In genomic region chr10:80118552-80118951, GRCm38 (mm10) we compare ENCODE assay signal across 8 mouse cellular contexts. TPM values are rescaled to one million over a fixed set of nuclear protein-coding genes. Genes with fewer than 3 reads are reported as not detected.
DNase-seq lines count a peak whose midpoint lies in the region; ATAC-seq lines count a peak whose summit lies in the region.

No protein-coding gene starts in this region.

- DNase-seq in adrenal gland, postnatal 10 days, result peak; percentile 52
- no peak for DNase-seq in adrenal gland, adult (ENCODE audit: inconsistent age in 2 of 2, low spot score in 1 of 2)
- DNase-seq in neural tube, embryonic 11.5 days (ENCODE audit: low spot score), result no peak
- DNase-seq in neural tube, embryonic 10.5 days (ENCODE audit: extremely low spot score, low spot score), result no peak
- DNase-seq in layer of hippocampus, adult 18-20 months (ENCODE audit: low spot score in 2 of 2), result no peak
- no peak for DNase-seq in kidney, postnatal 4 days

- H3K4me2 ChIP-seq in neural tube, embryonic 11.5 days (ENCODE audit: low read depth), result peak overlapping the region; percentile 94
- peak overlapping the region; percentile 96 for H3K4me2 ChIP-seq in limb, embryonic 13.5 days (replicated peaks)
- H3K4me2 ChIP-seq in stomach, embryonic 16.5 days (ENCODE audit: low read depth, low read length), result peak overlapping the region; percentile 95

- 73% methylated on average over 6 of the region's 6 CpGs for WGBS in neural tube, embryonic 11.5 days
- WGBS in limb, embryonic 13.5 days, result 79% methylated on average over 6 of the region's 6 CpGs
- WGBS in stomach, embryonic 16.5 days, result 74% methylated on average over 6 of the region's 6 CpGs

- no peaks in the 10 kb centered on the region for H3K27me3 ChIP-seq in neural tube, embryonic 11.5 days (ENCODE audit: control insufficient read depth, insufficient read depth, low read length)
- no peaks in the 10 kb centered on the region for H3K27me3 ChIP-seq in limb, embryonic 13.5 days
- no peaks in the 10 kb centered on the region for H3K27me3 ChIP-seq in stomach, embryonic 16.5 days (ENCODE audit: control insufficient read depth, insufficient read depth, low read length)

- H3K9me3 ChIP-seq in neural tube, embryonic 11.5 days (ENCODE audit: control insufficient read depth, low read length), result no peaks in the 10 kb centered on the region
- no peaks in the 10 kb centered on the region; the same call in 1 of the 2 replicates for H3K9me3 ChIP-seq in limb, embryonic 13.5 days
- H3K9me3 ChIP-seq in stomach, embryonic 16.5 days (replicated peaks; ENCODE audit: control insufficient read depth, low read length), result no peaks in the 10 kb centered on the region

- H3K4me1 ChIP-seq in neural tube, embryonic 11.5 days (ENCODE audit: control insufficient read depth, insufficient read depth, low read length), result peaks cover 26% of the 10 kb centered on the region
- peaks cover 41% of the 10 kb centered on the region for H3K4me1 ChIP-seq in limb, embryonic 13.5 days
- peaks cover 27% of the 10 kb centered on the region for H3K4me1 ChIP-seq in stomach, embryonic 16.5 days (ENCODE audit: control insufficient read depth, insufficient read depth, low read length)

- no peak for ATAC-seq in neural tube, embryonic 11.5 days (ENCODE audit: insufficient read depth, low FRiP score, low TSS enrichment)
- ATAC-seq in limb, embryonic 13.5 days (ENCODE audit: low FRiP score, low read depth), result no peak
- ATAC-seq in stomach, embryonic 16.5 days (ENCODE audit: insufficient read depth, low FRiP score), result no peak

- peaks cover 7% of the 10 kb centered on the region for H3K36me3 ChIP-seq in neural tube, embryonic 11.5 days (ENCODE audit: control insufficient read depth, insufficient read depth, low read length)
- H3K36me3 ChIP-seq in limb, embryonic 13.5 days, result peaks cover 52% of the 10 kb centered on the region
- H3K36me3 ChIP-seq in stomach, embryonic 16.5 days (ENCODE audit: control insufficient read depth, insufficient read depth, low read length), result no peaks in the 10 kb centered on the region; the same call in 1 of the 2 replicates

- no peak overlapping the region for H3K27ac ChIP-seq in neural tube, embryonic 11.5 days (ENCODE audit: low read depth, low read length)
- H3K27ac ChIP-seq in limb, embryonic 13.5 days, result no peak overlapping the region
- H3K27ac ChIP-seq in stomach, embryonic 16.5 days (ENCODE audit: low read length), result no peak overlapping the region

- H3K4me3 ChIP-seq in neural tube, embryonic 11.5 days (ENCODE audit: low read depth, low read length), result peak overlapping the region; percentile 95; the same call in 1 of the 2 replicates
- peak overlapping the region; percentile 96 for H3K4me3 ChIP-seq in limb, embryonic 13.5 days
- peak overlapping the region; percentile 8; the same call in 1 of the 2 replicates for H3K4me3 ChIP-seq in stomach, embryonic 16.5 days (replicated peaks; ENCODE audit: low read length)

- no peak overlapping the region; the same call in 1 of the 2 replicates for H3K9ac ChIP-seq in neural tube, embryonic 11.5 days (ENCODE audit: low read length)
- peak overlapping the region; percentile 91; the same call in 1 of the 2 replicates for H3K9ac ChIP-seq in limb, embryonic 13.5 days
- peak overlapping the region; percentile 42; the same call in 1 of the 2 replicates for H3K9ac ChIP-seq in stomach, embryonic 16.5 days (ENCODE audit: low read length)

RNA-seq across cellular contexts. Expression of gene Stk11, which starts 2.9 kb away (rescaled TPM):
- 100 to 1,000 TPM; 133 to 151 TPM for total RNA-seq in adrenal gland, postnatal 10 days (2021)
- polyA plus RNA-seq in neural tube, embryonic 11.5 days (2014; fragmentation: Nextera tagmentation; extraction: Ambion mirVana), result 22.0 and 23.5 TPM in 2 replicates
- 17.1 and 17.4 TPM in 2 replicates for polyA plus RNA-seq in limb, embryonic 13.5 days (2015; fragmentation: Nextera tagmentation; extraction: Ambion mirVana)
- 14.5 and 14.8 TPM in 2 replicates for polyA plus RNA-seq in stomach, embryonic 16.5 days (2015; fragmentation: Nextera tagmentation; extraction: Ambion mirVana)
- total RNA-seq in layer of hippocampus, adult 18-20 months (2021), result 100 to 1,000 TPM; 101 to 102 TPM

RNA-seq across cellular contexts. Expression of gene Sbno2, which starts 13.2 kb away (rescaled TPM):
- total RNA-seq in adrenal gland, postnatal 10 days (2021), result 10 to 100 TPM; 37.5 to 55.7 TPM
- 11.3 and 11.9 TPM in 2 replicates for polyA plus RNA-seq in neural tube, embryonic 11.5 days (2014; fragmentation: Nextera tagmentation; extraction: Ambion mirVana)
- 13.5 and 15.2 TPM in 2 replicates for polyA plus RNA-seq in limb, embryonic 13.5 days (2015; fragmentation: Nextera tagmentation; extraction: Ambion mirVana)
- 17.2 and 19.0 TPM in 2 replicates for polyA plus RNA-seq in stomach, embryonic 16.5 days (2015; fragmentation: Nextera tagmentation; extraction: Ambion mirVana)
- total RNA-seq in layer of hippocampus, adult 18-20 months (2021), result 10 to 100 TPM; 16.3 to 16.9 TPM

RNA-seq across cellular contexts. Expression of gene Atp5d, which starts 19.9 kb away (rescaled TPM):
- total RNA-seq in adrenal gland, postnatal 10 days (2021), result 100 to 1,000 TPM; 982 to 996 TPM
- 376 and 386 TPM in 2 replicates for polyA plus RNA-seq in neural tube, embryonic 11.5 days (2014; fragmentation: Nextera tagmentation; extraction: Ambion mirVana)
- 456 and 475 TPM in 2 replicates for polyA plus RNA-seq in limb, embryonic 13.5 days (2015; fragmentation: Nextera tagmentation; extraction: Ambion mirVana)
- polyA plus RNA-seq in stomach, embryonic 16.5 days (2015; fragmentation: Nextera tagmentation; extraction: Ambion mirVana), result 536 and 594 TPM in 2 replicates
- total RNA-seq in layer of hippocampus, adult 18-20 months (2021), result 100 to 1,000 TPM; 354 to 359 TPM

RNA-seq across cellular contexts. Expression of gene Cbarp, which starts 22.1 kb away (rescaled TPM):
- total RNA-seq in adrenal gland, postnatal 10 days (2021), result 10 to 100 TPM; 41.6 to 65.6 TPM
- polyA plus RNA-seq in neural tube, embryonic 11.5 days (2014; fragmentation: Nextera tagmentation; extraction: Ambion mirVana), result 11.1 and 11.3 TPM in 2 replicates
- 7.4 and 8.1 TPM in 2 replicates for polyA plus RNA-seq in limb, embryonic 13.5 days (2015; fragmentation: Nextera tagmentation; extraction: Ambion mirVana)
- 3.1 and 3.9 TPM in 2 replicates for polyA plus RNA-seq in stomach, embryonic 16.5 days (2015; fragmentation: Nextera tagmentation; extraction: Ambion mirVana)
- total RNA-seq in layer of hippocampus, adult 18-20 months (2021), result 100 to 1,000 TPM; 362 to 363 TPM

RNA-seq across cellular contexts. Expression of gene Midn, which starts 29.5 kb away (rescaled TPM):
- 100 to 1,000 TPM; 106 to 127 TPM for total RNA-seq in adrenal gland, postnatal 10 days (2021)
- 70.0 and 78.2 TPM in 2 replicates for polyA plus RNA-seq in neural tube, embryonic 11.5 days (2014; fragmentation: Nextera tagmentation; extraction: Ambion mirVana)
- polyA plus RNA-seq in limb, embryonic 13.5 days (2015; fragmentation: Nextera tagmentation; extraction: Ambion mirVana), result 22.9 and 23.2 TPM in 2 replicates
- 7.8 and 9.8 TPM in 2 replicates for polyA plus RNA-seq in stomach, embryonic 16.5 days (2015; fragmentation: Nextera tagmentation; extraction: Ambion mirVana)
- total RNA-seq in layer of hippocampus, adult 18-20 months (2021), result 10 to 100 TPM; 59.4 to 68.4 TPM

Comparison
In these comparisons a context has a peak if more than half of its experiments do, and no peak if none do; other contexts are left out.
1. H3K4me3 ChIP-seq: peak in every context shown above with its lines; median percentile 96 in limb, embryonic 13.5 days; 95 in neural tube, embryonic 11.5 days; 8 in stomach, embryonic 16.5 days.